Mouse (Mus musculus) testis, adult 2 months (tissue): Measurements from ENCODE around the gene Rasd2. TPM values are rescaled to one million over a fixed set of nuclear protein-coding genes. Genes with fewer than 3 reads are reported as not detected.

Source experiments
- H3K27ac ChIP-seq: fragments of 200-500 bp; 2 replicates; pipeline ENCODE4 v1.5.1; 2012; ENCODE audit warnings: low read depth, low read length; ENCODE audit not compliant: control insufficient read depth, insufficient read depth
- H3K27me3 ChIP-seq: fragments of 200-500 bp; 2 replicates; pipeline ENCODE4 v1.6.1; 2012; ENCODE audit warnings: mild to moderate bottlenecking, low read length, moderate library complexity; ENCODE audit not compliant: control insufficient read depth, insufficient read depth
- H3K36me3 ChIP-seq: fragments of 200-500 bp; 2 replicates; pipeline ENCODE4 v1.6.1; 2012; ENCODE audit warnings: mild to moderate bottlenecking, low read length; ENCODE audit not compliant: control insufficient read depth, insufficient read depth
- H3K4me1 ChIP-seq: fragments of 200-500 bp; 2 replicates; pipeline ENCODE4 v1.6.1; 2012; ENCODE audit warnings: low read length; ENCODE audit not compliant: control insufficient read depth, insufficient read depth
- H3K4me3 ChIP-seq: fragments of 200-500 bp; 2 replicates; pipeline ENCODE4 v1.5.1; 2012; ENCODE audit warnings: low read depth, mild to moderate bottlenecking, low read length, moderate library complexity, mixed read lengths; ENCODE audit not compliant: control insufficient read depth
- CTCF ChIP-seq: fragments of 200-500 bp; IDR thresholded peaks from 2 replicates; pipeline ENCODE4 v1.5.1; 2012; ENCODE audit warnings: low read depth, mild to moderate bottlenecking, inconsistent platforms, low read length, moderate library complexity; ENCODE audit not compliant: control insufficient read depth, insufficient read depth, insufficient replicate concordance
- POLR2A ChIP-seq: fragments of 200-500 bp; IDR thresholded peaks from 2 replicates; pipeline ENCODE4 v1.6.1; 2012; ENCODE audit warnings: low read depth, mild to moderate bottlenecking, inconsistent platforms, low read length, moderate library complexity; ENCODE audit not compliant: control insufficient read depth
- polyA plus RNA-seq: library from polyadenylated mRNA; depleted of rRNA; stranded (reverse); fragments of >200 nt; gene quantifications from 2 replicates; pipeline ENCODE4 v1.2.3, GENCODE M21; 2012

Rasd2 gene
- polyA plus RNA-seq, 1 experiment: 6.1 TPM

DNA sequence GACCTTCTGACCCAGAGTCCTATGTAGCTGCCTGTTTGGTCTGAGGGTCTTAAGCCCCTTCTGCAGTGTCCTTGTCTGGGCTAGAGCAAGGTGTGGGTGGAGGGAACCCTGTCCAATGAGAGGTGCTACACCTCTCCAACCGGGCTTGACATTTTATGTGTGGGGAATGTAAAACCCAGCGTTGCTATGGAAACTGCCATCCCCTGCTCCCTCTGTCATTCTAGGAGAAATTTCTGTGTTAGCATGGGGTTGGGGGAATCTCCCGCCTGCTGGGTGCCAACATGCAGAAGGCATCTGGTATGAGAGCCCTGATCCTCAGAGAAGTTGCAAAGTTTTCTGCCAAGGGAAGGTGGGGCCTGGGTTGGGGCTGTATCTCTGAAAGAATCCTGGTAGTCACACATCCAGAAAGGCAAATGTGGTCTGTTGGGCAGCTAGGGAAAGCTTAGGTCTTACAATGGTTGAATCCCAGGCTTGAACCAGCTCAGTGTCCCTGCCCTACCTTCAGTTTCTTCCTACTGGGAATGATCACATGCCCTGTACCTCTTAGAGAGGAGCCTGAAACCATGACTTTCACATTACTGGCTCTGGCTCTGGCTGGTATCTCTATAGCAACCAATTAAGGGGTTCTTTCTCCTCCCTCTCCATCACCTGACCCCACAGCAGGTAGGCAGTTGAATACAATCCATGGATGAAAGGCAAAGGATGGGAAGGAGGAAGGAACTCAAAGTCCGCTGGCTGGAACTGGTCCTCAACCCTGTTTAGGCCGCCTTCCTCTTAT lies 14.6 kb upstream of the Rasd2 start:
- no peak for TF ChIP-seq POLR2A
- TF ChIP-seq CTCF: no peak
- Histone ChIP-seq H3K36me3 (no peaks in the 10 kb centered on the region), H3K27ac (no peak overlapping the region), H3K4me1 (peaks cover 4% of the 10 kb centered on the region; the same call in 1 of the 2 replicates), H3K4me3 (no peak overlapping the region), H3K27me3 (no peaks in the 10 kb centered on the region)

DNA sequence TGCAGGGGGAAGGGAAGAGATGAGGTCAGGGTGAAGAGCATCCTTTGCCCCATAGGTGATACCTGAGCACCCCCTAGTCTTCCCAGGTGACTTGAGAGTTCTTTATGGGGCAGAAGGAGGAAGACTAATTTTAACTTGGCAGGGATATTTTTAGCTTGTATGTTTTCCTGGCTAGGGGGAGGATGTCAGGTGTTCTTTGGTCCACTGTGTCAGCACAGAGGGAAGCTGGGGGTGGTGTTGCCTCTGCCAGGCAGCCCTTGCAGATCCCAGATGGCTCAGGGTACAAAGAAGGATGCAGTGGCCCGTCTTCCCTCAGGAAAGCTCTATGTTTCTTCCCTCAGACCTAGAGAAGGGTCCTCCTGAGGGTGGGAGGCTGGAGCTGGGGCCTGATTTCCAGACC lies 13.8 kb upstream of the Rasd2 start:
- H3K27ac ChIP-seq: no peak overlapping the region
- H3K4me3 ChIP-seq: no peak overlapping the region
- H3K36me3 ChIP-seq: no peaks in the 10 kb centered on the region
- TF ChIP-seq POLR2A (no peak), CTCF (no peak)
- H3K27me3 ChIP-seq: no peaks in the 10 kb centered on the region
- peaks cover 4% of the 10 kb centered on the region; the same call in 1 of the 2 replicates for H3K4me1 ChIP-seq

DNA sequence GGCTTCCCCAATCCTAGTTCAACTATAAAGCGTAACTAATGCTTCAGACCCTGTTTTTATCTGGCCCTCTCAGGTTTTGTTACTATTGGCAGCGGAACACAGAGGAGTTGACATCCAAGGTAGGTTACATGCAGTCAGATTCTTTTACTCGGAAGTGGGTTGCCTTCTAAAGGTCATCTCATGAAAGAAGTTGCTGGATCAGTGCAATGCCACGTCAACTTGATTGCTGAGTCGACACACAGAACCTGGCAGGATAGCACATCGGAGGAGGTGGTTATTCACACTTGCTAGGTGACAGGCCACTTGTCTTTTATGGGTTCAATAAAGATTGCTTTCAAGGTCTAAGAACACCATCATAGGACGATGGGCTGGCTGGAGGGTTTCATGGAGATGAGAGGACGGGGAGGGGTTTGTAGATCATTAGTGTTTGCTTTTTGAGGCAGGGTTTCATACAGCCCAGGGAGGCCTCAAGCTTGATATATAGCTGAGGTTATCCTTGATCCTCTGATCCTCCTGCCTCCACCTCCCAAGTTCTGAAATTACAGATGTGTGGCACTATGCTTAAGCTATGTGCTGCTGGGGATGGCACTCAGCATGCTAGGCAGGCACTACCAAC lies 11.6 kb upstream of the Rasd2 start:
- Histone ChIP-seq H3K4me3 (no peak overlapping the region), H3K4me1 (peaks cover 4% of the 10 kb centered on the region; the same call in 1 of the 2 replicates), H3K27me3 (no peaks in the 10 kb centered on the region), H3K36me3 (no peaks in the 10 kb centered on the region), H3K27ac (no peak overlapping the region)
- TF ChIP-seq POLR2A (no peak), CTCF (no peak)

DNA sequence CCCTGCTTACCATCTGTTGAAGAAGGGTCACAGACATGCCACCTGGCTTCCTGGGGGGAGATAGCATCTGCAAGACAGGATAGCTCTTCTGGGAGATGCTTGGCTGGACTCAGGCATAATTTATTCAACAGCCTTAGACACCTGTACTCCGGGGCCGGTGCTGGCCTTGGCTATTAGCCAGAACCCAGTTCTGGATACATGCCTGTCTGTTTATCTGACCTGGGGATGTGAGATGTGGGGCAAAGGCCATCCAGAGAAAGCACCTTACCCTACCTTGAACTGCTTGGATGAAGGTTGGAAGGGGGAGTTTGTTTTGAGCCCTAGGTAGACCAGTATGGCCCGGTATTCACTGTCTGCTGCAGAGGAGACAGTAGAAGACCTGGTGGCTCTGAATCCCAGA lies 10.8 kb upstream of the Rasd2 start:
- Histone ChIP-seq H3K27me3 (no peaks in the 10 kb centered on the region), H3K4me3 (no peak overlapping the region), H3K36me3 (no peaks in the 10 kb centered on the region), H3K27ac (no peak overlapping the region), H3K4me1 (peaks cover 4% of the 10 kb centered on the region; the same call in 1 of the 2 replicates)
- no peak for TF ChIP-seq POLR2A
- no peak for TF ChIP-seq CTCF

DNA sequence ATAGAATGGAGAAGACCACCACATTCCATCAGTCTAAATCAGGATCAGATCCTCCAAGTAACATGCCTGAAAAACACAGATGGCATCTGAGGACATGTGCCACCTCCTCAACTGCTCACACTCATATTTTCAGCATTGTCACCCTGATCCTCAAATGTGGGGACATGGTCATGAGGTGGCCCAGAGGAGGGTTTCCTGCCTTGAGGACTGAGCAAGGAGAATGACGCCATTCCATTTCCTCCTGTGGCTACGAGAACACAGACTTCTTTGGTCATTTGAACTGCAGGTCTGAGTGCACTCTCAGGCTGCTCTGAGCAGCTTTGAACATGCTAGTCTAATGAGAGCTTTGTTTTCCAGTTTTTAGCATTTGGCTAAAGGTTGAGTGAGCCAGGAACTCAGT lies 10.3 kb upstream of the Rasd2 start:
- H3K4me3 ChIP-seq: no peak overlapping the region
- H3K36me3 ChIP-seq: no peaks in the 10 kb centered on the region
- no peak for TF ChIP-seq CTCF
- TF ChIP-seq POLR2A: no peak
- no peaks in the 10 kb centered on the region for H3K27me3 ChIP-seq
- no peak overlapping the region for H3K27ac ChIP-seq
- H3K4me1 ChIP-seq: peaks cover 4% of the 10 kb centered on the region; the same call in 1 of the 2 replicates

DNA sequence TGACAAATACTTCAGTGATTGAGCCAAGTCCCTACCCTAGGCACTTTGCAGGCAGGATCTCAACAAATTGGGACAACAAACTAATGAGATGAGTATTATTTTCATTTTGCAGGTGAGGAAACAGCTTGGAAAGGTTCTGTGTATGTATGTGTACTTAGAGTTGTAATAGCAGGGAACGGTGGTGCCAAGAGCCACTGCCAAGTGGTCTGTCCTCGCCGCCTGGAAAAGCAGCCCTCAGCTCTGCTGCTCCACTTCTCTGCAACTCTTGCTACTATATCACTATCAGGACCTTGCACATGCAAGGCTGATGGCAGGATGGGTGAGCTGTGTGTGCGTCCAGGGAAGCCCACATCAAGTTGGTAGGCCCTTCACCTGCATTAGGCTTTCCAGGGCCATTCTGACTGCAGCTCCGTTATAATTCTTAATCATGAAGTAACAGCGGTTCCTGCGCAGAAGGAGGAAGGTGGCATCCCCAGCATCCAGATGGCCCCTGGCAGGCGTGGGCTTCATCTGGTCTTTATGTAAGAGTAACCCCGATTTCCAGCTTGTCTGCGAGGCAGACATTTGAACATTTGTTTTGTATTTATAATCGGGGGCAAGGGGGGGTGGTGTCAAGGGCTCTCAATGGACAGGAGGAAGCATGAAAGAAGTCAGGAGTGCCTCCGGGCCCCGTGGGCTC lies 9.4 kb upstream of the Rasd2 start:
- Histone ChIP-seq H3K36me3 (no peaks in the 10 kb centered on the region), H3K4me3 (no peak overlapping the region), H3K27ac (no peak overlapping the region), H3K4me1 (no peaks in the 10 kb centered on the region; the same call in 1 of the 2 replicates), H3K27me3 (no peaks in the 10 kb centered on the region)
- TF ChIP-seq POLR2A (no peak), CTCF (no peak)

DNA sequence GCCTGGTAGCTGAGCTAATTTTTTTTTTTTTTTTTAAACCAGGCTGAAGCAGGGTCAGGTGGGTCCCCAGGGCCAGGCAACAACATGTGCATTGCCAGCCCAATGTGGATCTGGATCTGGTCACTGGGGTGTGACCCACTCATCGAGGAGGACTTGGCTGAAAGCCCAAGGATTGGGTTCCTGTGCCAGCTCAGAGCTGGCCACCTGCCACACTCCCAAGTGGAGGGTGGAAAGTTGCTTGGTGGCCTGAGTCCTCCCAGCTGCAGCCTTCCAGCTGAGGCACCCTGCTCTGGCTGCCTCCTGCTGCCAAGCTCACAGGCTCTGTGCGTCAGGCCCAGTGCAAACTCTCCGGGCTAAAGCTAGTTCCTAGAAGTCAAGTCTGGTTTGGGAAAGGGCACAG lies 2.3 kb upstream of the Rasd2 start:
- peaks cover 15% of the 10 kb centered on the region for H3K4me1 ChIP-seq
- no peaks in the 10 kb centered on the region for H3K36me3 ChIP-seq
- H3K4me3 ChIP-seq: no peak overlapping the region
- no peak overlapping the region for H3K27ac ChIP-seq
- TF ChIP-seq POLR2A: no peak
- TF ChIP-seq CTCF: no peak
- no peaks in the 10 kb centered on the region for H3K27me3 ChIP-seq
